Mouse (Mus musculus) bone marrow, adult 2 months (tissue): ENCODE results near the gene Odf2l.

Source experiments
- CTCF ChIP-seq: fragments of 200-500 bp; IDR thresholded peaks from 2 replicates; pipeline ENCODE4 v1.5.1; 2011; ENCODE audit warnings: low read length, control low read depth; ENCODE audit not compliant: control insufficient read depth, insufficient read depth
- POLR2A ChIP-seq: fragments of 200-500 bp; IDR thresholded peaks from 2 replicates; pipeline ENCODE4 v1.6.1; 2011; ENCODE audit warnings: low read depth, mild to moderate bottlenecking, control low read depth, low read length, borderline replicate concordance; ENCODE audit not compliant: control insufficient read depth

DNA sequence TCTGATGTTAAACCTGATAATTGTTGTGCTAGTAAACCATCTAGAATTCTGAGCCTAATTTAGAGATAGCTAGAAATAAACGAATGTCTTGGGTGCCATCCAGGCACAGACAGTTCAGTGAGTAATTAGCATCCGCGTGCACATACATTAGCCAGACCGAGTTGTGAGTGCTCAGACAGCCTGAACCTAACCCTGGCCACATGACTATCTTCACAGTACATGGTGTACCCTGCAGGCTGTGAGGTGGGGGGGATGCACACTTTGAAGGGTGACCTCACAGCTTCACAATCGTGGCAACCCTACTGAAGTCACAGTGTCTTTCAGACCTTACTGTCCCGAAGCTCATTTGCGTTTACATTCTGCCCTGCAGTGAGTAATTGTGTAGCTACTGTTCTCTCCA, 33.5 kb downstream of the Odf2l start:
- TF ChIP-seq CTCF (no peak), POLR2A (no peak)
